Mouse (Mus musculus) C2C12 (cell line): ENCODE data around the gene Olfr1357. TPM values are rescaled to one million over a fixed set of nuclear protein-coding genes. Genes with fewer than 3 reads are reported as not detected.

ENCODE experiments used
- H3K27me3 ChIP-seq: one replicate; pipeline ENCODE4 v1.6.1; 2011; ENCODE audit not compliant: control insufficient read depth, insufficient read depth, insufficient read length
- H3K36me3 ChIP-seq: one replicate; pipeline ENCODE4 v1.6.1; 2011; ENCODE audit not compliant: control insufficient read depth, insufficient read depth
- H3K4me3 ChIP-seq: one replicate; pipeline ENCODE4 v1.5.1; 2011; ENCODE audit warnings: mild to moderate bottlenecking, control low read depth; ENCODE audit not compliant: poor library complexity, insufficient read depth, severe bottlenecking
- H3K79me2 ChIP-seq: one replicate; pipeline ENCODE4 v1.6.1; 2011; ENCODE audit not compliant: control insufficient read depth, insufficient read depth
- H3K79me3 ChIP-seq: one replicate; pipeline ENCODE4 v1.6.1; 2011; ENCODE audit warnings: low read depth, control low read depth
- H3ac ChIP-seq: one replicate; pipeline ENCODE3; 2011; ENCODE audit warnings: low read depth; ENCODE audit not compliant: control insufficient read depth, insufficient read length
- CEBPB ChIP-seq: IDR thresholded peaks from one replicate; pipeline ENCODE4 v1.6.1; 2011; ENCODE audit warnings: low read depth, mild to moderate bottlenecking, control low read depth, moderate library complexity
- CTCF ChIP-seq: IDR thresholded peaks from one replicate; pipeline ENCODE4 v1.5.1; 2011; ENCODE audit not compliant: control insufficient read depth, insufficient read depth, insufficient read length
- FOSL1 ChIP-seq: IDR thresholded peaks from one replicate; pipeline ENCODE4 v1.8.0; 2011; ENCODE audit warnings: mild to moderate bottlenecking, low read length; ENCODE audit not compliant: poor library complexity, insufficient read depth, severe bottlenecking
- MAX ChIP-seq: IDR thresholded peaks from one replicate; pipeline ENCODE4 v1.6.1; 2011; ENCODE audit warnings: mild to moderate bottlenecking, control low read depth
- MYOD1 ChIP-seq: IDR thresholded peaks from one replicate; pipeline ENCODE4 v1.6.1; 2011; ENCODE audit warnings: low read depth; ENCODE audit not compliant: control insufficient read depth, insufficient read length
- MYOG ChIP-seq: IDR thresholded peaks from one replicate; pipeline ENCODE4 v1.6.1; 2011; ENCODE audit not compliant: control insufficient read depth, insufficient read length; ENCODE audit errors: extremely low read depth
- USF1 ChIP-seq: IDR thresholded peaks from one replicate; pipeline ENCODE4 v1.6.1; 2011; ENCODE audit warnings: low read depth, mild to moderate bottlenecking, control low read depth, moderate library complexity
- polyA plus RNA-seq: library from polyadenylated mRNA; unstranded; fragments of >200 nt; fragmentation: generic; extraction: Trizol; gene quantifications from one replicate; pipeline ENCODE4 v1.2.1, GENCODE M21; 2012; ENCODE audit warnings: missing spikeins

The Olfr1357 gene
- polyA plus RNA-seq, 1 experiment: not detected

DNA sequence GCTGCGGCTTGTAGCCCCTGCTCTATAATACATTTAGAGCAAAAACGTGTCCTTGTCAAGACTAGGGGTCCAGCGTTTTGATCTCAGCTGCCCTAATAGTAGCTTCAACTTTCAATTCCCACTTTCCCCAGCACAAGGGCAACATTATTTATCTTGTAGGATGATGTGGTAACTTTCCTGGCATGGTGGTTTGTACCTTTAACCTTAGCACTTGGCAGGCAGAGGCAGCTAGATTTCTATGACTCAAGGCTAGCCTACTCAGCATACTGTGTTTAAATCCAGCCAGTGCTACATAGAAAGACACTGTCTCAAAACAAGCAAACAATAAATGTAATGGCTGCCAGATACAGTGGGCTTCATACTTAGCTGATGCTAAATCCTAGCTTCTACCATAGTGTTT is 10.3 kb downstream of the Olfr1357 start:
- H3K36me3 ChIP-seq: no peaks in the 10 kb centered on the region
- H3K27me3 ChIP-seq: no peaks in the 10 kb centered on the region
- H3K79me3 ChIP-seq: no peaks in the 10 kb centered on the region
- no peak overlapping the region for H3ac ChIP-seq
- TF ChIP-seq CEBPB: no peak
- no peak for TF ChIP-seq MYOG
- TF ChIP-seq FOSL1: no peak
- TF ChIP-seq MYOD1: no peak
- TF ChIP-seq MAX: no peak
- no peak for TF ChIP-seq USF1
- no peak for TF ChIP-seq CTCF
- no peak overlapping the region for H3K4me3 ChIP-seq
- no peaks in the 10 kb centered on the region for H3K79me2 ChIP-seq

DNA sequence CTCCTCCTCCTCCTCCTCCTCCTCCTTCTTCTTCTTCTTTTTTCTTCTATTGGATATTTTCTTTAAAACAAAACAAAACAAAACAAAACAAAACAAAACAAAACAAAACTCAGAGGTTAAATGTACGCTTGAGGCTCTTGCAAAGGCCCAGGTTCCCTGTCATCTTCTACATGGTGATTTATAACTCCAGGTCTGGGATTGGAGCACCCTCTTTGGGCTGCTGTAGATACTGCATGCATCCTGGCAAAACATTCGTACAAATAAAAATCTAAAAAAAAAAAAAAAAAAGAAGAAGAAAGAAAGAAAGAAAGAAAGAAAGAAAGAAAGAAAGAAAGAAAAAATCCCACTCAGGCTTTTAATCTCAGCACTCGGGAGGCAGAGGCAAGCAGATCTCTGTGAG is 12.8 kb downstream of the Olfr1357 start:
- TF ChIP-seq CTCF: peak; percentile 21
- TF ChIP-seq MAX: no peak
- no peaks in the 10 kb centered on the region for H3K79me3 ChIP-seq
- H3K79me2 ChIP-seq: no peaks in the 10 kb centered on the region
- H3ac ChIP-seq: no peak overlapping the region
- no peak overlapping the region for H3K4me3 ChIP-seq
- H3K36me3 ChIP-seq: no peaks in the 10 kb centered on the region
- no peaks in the 10 kb centered on the region for H3K27me3 ChIP-seq

DNA sequence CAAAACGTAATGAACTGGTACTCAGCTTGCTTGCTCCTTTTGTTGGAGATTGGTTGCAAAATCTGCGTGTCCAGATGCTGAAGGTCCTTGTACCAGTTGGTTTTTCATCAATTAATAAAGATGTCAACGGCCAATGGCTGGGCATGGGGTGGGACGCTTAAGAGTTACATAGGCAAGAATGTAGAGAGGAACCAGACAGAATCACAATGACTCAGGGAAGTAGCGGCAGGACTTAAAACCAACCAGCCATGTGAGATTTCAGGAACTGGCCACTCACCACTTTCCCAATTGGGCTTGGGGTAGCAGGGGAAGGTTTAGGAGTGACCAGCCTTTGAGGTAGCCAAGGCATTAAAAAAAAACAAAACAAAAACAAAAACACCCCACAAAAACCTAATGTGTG is 18.0 kb downstream of the Olfr1357 start:
- no peak for TF ChIP-seq CTCF
- no peak for TF ChIP-seq MYOD1
- no peak for TF ChIP-seq MYOG
- no peak for TF ChIP-seq CEBPB
- no peak for TF ChIP-seq USF1
- no peak for TF ChIP-seq MAX
- no peak for TF ChIP-seq FOSL1
- no peaks in the 10 kb centered on the region for H3K79me2 ChIP-seq
- H3K27me3 ChIP-seq: no peaks in the 10 kb centered on the region
- no peak overlapping the region for H3ac ChIP-seq
- H3K36me3 ChIP-seq: no peaks in the 10 kb centered on the region
- H3K79me3 ChIP-seq: no peaks in the 10 kb centered on the region
- no peak overlapping the region for H3K4me3 ChIP-seq

DNA sequence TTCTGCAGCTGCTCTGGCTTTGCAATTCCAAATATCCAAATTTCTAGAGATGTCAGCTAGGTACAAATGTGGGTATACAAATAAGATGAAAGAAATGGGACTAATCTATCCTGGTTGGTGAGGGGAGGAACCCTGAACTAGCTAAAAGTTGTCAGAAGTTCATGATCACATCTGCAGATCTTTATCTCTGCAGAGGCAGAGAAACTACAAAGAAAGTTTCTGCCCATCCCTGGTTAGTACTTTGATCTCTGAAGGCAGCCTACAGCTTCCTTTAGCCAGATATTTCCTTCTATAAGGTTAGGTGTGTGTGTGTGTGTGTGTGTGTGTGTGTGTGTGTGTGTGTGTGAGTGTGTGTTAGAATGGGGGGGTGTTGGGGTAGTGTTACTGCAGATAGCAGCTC is 23.3 kb downstream of the Olfr1357 start:
- Histone ChIP-seq H3K79me2 (peaks cover 22% of the 10 kb centered on the region), H3K4me3 (no peak overlapping the region), H3ac (no peak overlapping the region), H3K79me3 (peaks cover 16% of the 10 kb centered on the region), H3K27me3 (no peaks in the 10 kb centered on the region), H3K36me3 (peaks cover 1% of the 10 kb centered on the region)
- TF ChIP-seq MYOG: no peak
- TF ChIP-seq CEBPB: no peak
- no peak for TF ChIP-seq FOSL1
- TF ChIP-seq MYOD1: no peak
- no peak for TF ChIP-seq MAX
- no peak for TF ChIP-seq CTCF
- TF ChIP-seq USF1: no peak

DNA sequence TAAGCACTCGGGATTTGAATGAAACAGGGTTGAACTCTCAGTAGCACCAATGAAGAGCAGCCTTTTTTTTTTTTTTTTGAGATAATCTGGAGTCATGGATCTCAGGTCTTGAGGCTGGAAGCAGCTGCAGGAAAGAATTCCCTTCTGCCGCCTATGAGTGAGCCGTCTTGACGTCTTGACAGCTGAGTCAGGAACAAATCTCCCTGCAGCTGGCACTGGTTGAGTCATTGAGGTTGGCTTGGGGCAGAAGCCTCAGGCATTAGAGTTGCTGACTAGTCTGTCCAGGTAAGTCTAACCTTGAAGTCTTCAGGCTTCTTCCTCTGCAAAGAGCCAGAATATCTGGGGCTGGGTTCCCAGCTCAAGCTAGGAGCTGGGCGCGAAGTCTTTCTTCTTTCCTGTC is 23.7 kb downstream of the Olfr1357 start:
- Histone ChIP-seq H3K27me3 (no peaks in the 10 kb centered on the region), H3K4me3 (no peak overlapping the region), H3K36me3 (peaks cover 6% of the 10 kb centered on the region), H3K79me2 (peaks cover 26% of the 10 kb centered on the region), H3K79me3 (peaks cover 16% of the 10 kb centered on the region), H3ac (no peak overlapping the region)
- TF ChIP-seq MYOD1 (peak; percentile 87), CEBPB (no peak)

DNA sequence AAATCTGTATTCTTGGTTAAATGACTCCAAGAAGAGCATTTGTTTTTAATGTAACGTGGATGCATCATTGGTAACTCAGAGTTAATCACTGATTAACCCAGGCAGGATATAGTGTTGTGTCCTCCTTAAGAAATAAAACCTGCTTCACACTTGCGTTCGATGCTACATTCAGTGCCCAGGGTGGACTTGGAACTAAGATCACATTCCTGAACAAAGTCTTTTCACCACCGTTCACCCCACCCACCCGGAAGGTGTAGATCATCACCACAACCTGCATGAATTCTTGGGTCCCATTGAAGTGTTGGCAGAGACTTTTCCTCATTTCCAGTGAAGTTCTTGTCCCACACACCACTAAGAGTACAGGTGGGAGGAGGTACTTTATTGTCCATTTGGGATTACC is 24.1 kb downstream of the Olfr1357 start:
- no peak for TF ChIP-seq FOSL1
- no peak for TF ChIP-seq MYOD1
- TF ChIP-seq CTCF: no peak
- no peak for TF ChIP-seq MYOG
- Histone ChIP-seq H3K4me3 (no peak overlapping the region), H3K79me2 (peaks cover 30% of the 10 kb centered on the region), H3K27me3 (no peaks in the 10 kb centered on the region), H3ac (no peak overlapping the region), H3K79me3 (peaks cover 17% of the 10 kb centered on the region), H3K36me3 (peaks cover 10% of the 10 kb centered on the region)
